Mouse (Mus musculus) embryo, embryonic 11 days (tissue): ENCODE measurements around the gene Nufip1.
"Not testable (repeated sequence)": the region's sequence is repeated elsewhere in the genome, so short reads cannot be mapped to it uniquely, and the experiment has no call there.

Source experiments
- DNase-seq: peaks from one replicate; pipeline ENCODE4 v3.0.0-alpha.2; 2015

Gene Nufip1

DNA sequence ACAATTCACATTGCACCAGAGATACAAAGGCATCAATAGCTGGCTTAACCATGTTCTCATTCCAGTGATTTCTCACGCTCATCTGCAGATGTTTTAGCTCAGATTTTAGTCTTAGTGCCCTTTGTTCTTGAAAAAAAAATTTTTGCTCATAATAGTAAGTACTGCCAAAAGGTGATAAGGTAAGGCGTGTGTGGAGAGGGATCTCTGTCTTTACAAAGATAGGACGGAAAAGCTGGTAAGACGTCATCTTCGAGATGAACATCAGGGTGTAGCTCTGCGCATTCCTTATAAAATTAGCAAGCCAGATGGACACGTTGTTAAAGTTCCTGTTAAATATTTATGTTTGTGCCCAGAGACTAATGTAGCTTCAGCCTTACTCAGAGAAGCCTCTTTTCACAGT lies 35.2 kb downstream of the Nufip1 start:
- DNase-seq: no peak

GRCm38 (mm10) chr14:76147061-76147460 lies 36.4 kb downstream of the Nufip1 start:
- no peak for DNase-seq

- no peak for DNase-seq
These were observed 37.6 kb downstream of the Nufip1 start for GRCm38 (mm10) chr14:76148294-76148693.

- DNase-seq: peak; percentile 63
These were observed 39.0 kb downstream of the Nufip1 start for GRCm38 (mm10) chr14:76149531-76150179.

DNA sequence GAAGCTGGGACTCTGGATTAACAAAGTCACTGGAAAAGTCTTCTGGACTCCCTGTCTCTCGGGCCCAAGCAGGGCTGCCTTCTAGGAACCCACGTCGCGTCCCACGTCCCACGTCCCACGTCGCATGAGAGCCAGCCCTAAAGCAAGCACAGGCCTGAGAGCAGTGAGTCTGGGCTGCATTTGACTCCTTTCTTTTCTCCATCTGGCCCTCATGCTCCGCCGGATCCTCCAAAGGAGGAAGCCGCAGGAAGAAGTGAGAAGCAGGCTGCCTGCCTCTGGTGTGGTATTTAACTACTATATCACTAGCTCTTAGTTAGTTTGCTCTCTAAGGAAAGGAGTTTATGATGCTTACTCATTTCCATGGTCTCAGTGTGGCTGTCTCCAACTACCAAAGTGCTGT lies 39.8 kb downstream of the Nufip1 start:
- DNase-seq: no peak

DNA sequence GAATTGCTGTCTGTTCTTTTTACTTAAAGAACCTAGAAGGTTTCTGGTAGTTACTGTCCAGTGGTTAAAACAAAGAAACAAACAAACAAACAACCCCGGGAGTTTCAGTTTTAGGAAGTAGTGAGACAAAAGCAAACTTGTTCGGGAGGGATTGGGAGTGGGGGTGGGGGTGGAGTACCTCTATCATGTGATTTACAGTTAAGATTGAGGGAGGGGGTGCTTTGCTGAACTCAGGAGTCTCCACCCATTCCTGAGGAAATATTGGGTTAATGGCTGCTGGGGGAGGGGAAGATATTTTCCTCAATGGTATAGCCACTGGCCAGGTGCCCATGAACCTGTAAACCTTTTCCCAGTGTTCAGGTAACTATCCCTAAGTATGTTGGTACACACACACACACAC lies 40.3 kb downstream of the Nufip1 start:
- DNase-seq: no peak

DNA sequence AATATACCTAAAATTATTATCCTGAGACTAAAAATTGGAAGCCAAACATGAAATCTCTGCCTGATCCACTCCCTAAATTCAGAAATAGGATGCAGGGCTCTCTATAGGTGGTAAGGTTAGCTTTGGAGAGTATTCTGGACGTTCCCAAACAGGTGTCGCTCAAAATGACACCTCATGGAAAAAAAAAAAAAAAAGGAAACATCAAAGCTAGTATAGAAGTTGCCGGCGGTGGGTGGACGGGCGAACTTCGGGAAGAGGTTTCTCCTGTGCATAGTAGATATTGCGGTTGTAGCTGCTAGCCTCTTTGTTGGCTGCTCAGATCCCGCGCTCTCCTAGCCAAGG lies 41.1 kb downstream of the Nufip1 start:
- no peak for DNase-seq

GRCm38 (mm10) chr14:76152162-76153002 lies 41.7 kb downstream of the Nufip1 start:
- peak; percentile 96 for DNase-seq

- peak; percentile 69 for DNase-seq
These were observed 42.4 kb downstream of the Nufip1 start for GRCm38 (mm10) chr14:76153003-76153675.

DNA sequence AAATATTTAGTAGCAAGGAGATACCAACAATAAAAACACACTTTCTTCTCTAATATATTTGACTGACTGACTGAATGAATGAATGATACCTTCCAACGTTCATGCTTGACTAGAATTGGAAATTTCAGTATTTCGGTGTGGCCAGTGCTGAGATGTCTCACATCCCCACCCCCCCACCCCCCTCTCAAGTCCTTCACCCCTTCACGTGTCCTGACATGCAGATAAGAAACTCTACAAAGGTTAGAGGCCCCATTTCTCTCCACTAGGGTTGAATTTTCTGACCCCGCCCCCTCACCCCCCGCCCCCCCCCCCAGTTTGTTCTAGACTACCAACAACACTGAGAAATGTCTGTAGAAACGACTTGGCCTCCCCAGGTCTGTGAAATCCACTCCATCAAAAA lies 43.1 kb downstream of the Nufip1 start:
- DNase-seq: no peak

DNA sequence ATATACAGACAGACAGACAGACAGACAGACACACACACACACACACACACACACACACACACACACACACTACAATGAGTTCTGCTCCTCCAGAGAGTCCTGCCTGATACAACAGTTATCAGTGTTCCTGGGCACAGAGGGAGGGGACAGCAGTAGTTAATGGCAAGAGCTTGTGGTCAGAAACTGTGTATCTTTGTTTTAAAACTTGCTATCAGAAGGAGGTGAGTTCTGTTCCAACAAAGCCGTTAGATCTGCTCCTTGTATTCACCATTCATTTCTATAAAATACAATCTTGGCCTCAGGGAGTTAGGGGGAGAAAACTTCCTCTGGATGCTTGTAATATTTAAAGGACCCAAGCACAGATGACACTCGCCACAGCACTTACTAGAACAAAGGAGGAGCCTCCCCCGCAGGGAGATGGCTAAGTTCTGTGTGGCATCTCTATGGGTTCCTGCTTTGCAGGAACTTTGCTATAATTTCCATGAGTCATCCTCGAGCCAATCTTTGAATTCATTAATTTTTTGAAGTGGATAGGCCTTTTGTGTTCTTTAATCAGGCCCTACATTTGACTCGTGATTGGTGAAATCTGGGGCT lies 47.6 kb downstream of the Nufip1 start:
- DNase-seq: no peak

- not testable (repeated sequence) for DNase-seq
These were observed 49.9 kb downstream of the Nufip1 start for GRCm38 (mm10) chr14:76160580-76160979.

GRCm38 (mm10) chr14:76164236-76164635 lies 53.5 kb downstream of the Nufip1 start:
- peak; percentile 27 for DNase-seq

- DNase-seq: peak; percentile 48
These were observed 54.4 kb downstream of the Nufip1 start for GRCm38 (mm10) chr14:76164904-76165755.

DNA sequence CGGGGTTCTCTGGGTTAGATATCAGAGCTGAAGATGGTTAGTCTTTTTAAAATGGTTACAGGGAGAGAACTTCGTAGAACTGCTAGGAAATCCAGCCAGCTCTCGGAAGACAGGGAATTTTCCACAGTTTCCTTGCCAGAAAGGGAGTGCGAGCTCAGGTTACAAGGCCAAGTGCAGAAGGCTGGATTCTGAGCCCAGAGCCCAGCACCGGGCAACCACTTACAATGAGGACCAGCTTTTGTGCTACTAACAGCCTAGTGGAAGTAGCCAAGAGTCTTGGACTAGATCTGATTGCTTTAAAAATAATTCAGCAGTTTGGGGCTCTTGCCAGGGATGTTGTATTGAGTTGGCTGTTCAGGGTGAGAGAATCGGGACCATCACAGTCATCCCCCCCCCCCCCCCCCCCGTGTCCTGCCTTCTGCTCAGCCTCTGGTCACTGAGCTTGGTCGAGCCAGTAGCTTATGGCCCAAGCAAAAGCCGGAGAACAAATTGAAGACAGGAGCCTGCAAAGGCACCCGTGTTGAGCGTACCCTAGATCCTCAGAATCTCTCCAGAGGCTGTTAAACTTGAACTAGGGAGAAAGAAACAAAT lies 59.3 kb downstream of the Nufip1 start:
- peak; percentile 42 for DNase-seq

GRCm38 (mm10) chr14:76171285-76171684 lies 60.6 kb downstream of the Nufip1 start:
- DNase-seq: no peak

DNA sequence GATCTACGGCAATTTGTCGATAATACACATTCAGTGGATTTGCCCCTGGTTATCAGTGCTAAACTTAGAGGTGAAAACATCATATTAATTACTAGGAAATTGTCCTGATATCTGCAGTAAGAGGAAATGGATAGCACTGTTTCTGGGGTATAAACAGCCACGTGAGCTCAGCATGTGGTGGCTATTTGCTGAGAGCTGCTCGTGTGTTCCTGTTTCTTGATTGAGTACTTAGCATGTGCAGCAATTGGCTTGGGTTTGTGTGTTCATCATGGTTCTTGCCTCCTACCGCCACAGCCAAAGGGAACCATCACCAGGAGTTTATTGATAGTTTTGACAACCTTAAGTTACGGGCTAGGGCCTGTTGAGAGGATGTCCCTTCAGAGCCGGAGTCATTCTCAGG lies 63.6 kb downstream of the Nufip1 start:
- no peak for DNase-seq

- DNase-seq: peak; percentile 43
These were observed 65.1 kb downstream of the Nufip1 start for GRCm38 (mm10) chr14:76175808-76176207.

GRCm38 (mm10) chr14:76177230-76177629 lies 66.5 kb downstream of the Nufip1 start:
- no peak for DNase-seq

DNA sequence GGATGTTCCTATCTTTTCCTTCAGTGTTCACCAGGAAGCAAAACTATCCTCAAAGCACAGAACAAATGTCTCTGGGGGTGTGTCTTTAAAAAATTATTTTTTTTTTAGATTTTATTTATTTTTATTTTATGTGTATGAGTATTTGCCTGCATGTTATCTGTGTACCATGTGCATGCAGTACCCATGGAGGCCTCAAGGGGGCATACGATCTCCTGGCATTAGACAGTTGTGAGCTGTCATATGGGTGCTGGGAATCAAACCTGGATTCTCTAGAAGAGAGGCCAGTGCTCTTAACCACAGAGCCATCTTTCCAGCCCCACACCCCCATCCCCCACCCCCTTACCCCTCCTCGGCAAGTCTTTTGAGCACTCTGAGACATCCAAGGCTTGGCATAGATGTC lies 67.8 kb downstream of the Nufip1 start:
- DNase-seq: no peak

- no peak for DNase-seq
These were observed 68.7 kb downstream of the Nufip1 start for GRCm38 (mm10) chr14:76179343-76179742.

DNA sequence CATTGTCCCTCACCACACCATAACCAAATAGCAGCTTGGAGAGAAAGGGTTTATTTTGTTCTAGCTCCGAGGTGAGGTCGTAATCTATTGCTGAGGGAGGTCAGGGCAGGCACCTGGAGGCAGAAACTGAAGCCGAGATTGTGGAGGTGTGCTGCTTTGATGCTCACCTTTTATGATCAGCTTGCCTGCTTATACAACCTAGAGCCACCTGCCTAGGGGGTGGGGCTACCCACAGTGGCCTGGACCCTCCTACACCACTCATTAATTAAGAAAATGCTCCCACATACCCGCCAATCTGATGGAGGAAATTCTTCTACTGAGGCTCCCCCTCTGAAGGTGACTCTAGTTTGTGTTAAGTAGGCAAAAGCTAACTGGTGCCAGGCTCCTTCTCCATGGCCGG lies 74.7 kb downstream of the Nufip1 start:
- DNase-seq: no peak
